ENCODE assay signal across 21 mouse cellular contexts in genomic region chr11:62086648-62087047, GRCm38 (mm10).
DNase-seq lines count a peak whose midpoint lies in the region; ATAC-seq and TF ChIP-seq lines count a peak whose summit lies in the region.
"Had no signal": no experiment of that assay in that cellular context is flagged by ENCODE, and none has a peak within 500 bp of the region (broad histone marks: within the 10 kb centered on the region; RNA-seq: fewer than 3 reads in every experiment).

No protein-coding gene starts in this region.

- TF ChIP-seq POLR2A in cerebellum, adult 2 months (IDR thresholded peaks at IDR 0.05; ENCODE audit: borderline replicate concordance, insufficient read depth, low read length), result no peak

- no peak for ATAC-seq in heart, embryonic 12.5 days (ENCODE audit: insufficient number of reproducible peaks, low FRiP score)
- ATAC-seq in intestine, embryonic 14.5 days (replicated peaks; ENCODE audit: low FRiP score, low TSS enrichment, low read depth), result no peak
- no peak for ATAC-seq in intestine, embryonic 15.5 days
- ATAC-seq in midbrain, embryonic 11.5 days (ENCODE audit: low FRiP score), result no peak
- ATAC-seq in midbrain, embryonic 14.5 days (ENCODE audit: low FRiP score, low TSS enrichment), result no peak
- ATAC-seq in frontal cortex, adult (ENCODE audit: low TSS enrichment), result no peak
- ATAC-seq: activated CD4-positive, CD25-positive, alpha-beta regulatory T cell, adult 4 months; CD4-positive, CD25-positive, alpha-beta regulatory T cell, adult 4 months; forebrain, embryonic 15.5 days; intestine, postnatal 0 days; Patski had no signal

- no peaks in the 10 kb centered on the region for H3K36me3 ChIP-seq in heart, embryonic 10.5 days
- H3K36me3 ChIP-seq in heart, embryonic 12.5 days, result no peaks in the 10 kb centered on the region
- H3K36me3 ChIP-seq in intestine, embryonic 14.5 days (ENCODE audit: control insufficient read depth, insufficient read depth, low read length), result no peaks in the 10 kb centered on the region
- no peaks in the 10 kb centered on the region for H3K36me3 ChIP-seq in intestine, embryonic 15.5 days
- H3K36me3 ChIP-seq in midbrain, embryonic 11.5 days (ENCODE audit: control insufficient read depth, insufficient read depth, low read length), result no peaks in the 10 kb centered on the region
- H3K36me3 ChIP-seq in midbrain, embryonic 14.5 days (ENCODE audit: control insufficient read depth, insufficient read depth, low read length), result no peaks in the 10 kb centered on the region
- H3K36me3 ChIP-seq: embryonic facial prominence, embryonic 10.5 days; forebrain, embryonic 15.5 days had no signal

- H3K27ac ChIP-seq in heart, embryonic 10.5 days, result peak overlapping the region; percentile 47; the same call in 1 of the 2 replicates
- no peak overlapping the region; the same call in 1 of the 2 replicates for H3K27ac ChIP-seq in heart, embryonic 12.5 days (ENCODE audit: poor library complexity, severe bottlenecking)
- peak overlapping the region; percentile 17; the same call in 1 of the 2 replicates for H3K27ac ChIP-seq in intestine, embryonic 14.5 days (ENCODE audit: low read depth)
- no peak overlapping the region for H3K27ac ChIP-seq in intestine, embryonic 15.5 days
- H3K27ac ChIP-seq in midbrain, embryonic 11.5 days (ENCODE audit: low read depth, low read length), result no peak overlapping the region
- H3K27ac ChIP-seq in midbrain, embryonic 14.5 days (replicated peaks; ENCODE audit: low read depth, low read length), result no peak overlapping the region
- H3K27ac ChIP-seq in cerebellum, adult 2 months (ENCODE audit: insufficient read depth, low read length), result no peak overlapping the region
- H3K27ac ChIP-seq: embryonic facial prominence, embryonic 10.5 days; forebrain, embryonic 15.5 days; heart, adult 2 months; hindbrain, embryonic 14.5 days had no signal

- H3K4me1 ChIP-seq in heart, embryonic 10.5 days, result peaks cover 16% of the 10 kb centered on the region; the same call in 1 of the 2 replicates
- H3K4me1 ChIP-seq in heart, embryonic 12.5 days (replicated peaks), result peaks cover 21% of the 10 kb centered on the region
- H3K4me1 ChIP-seq in intestine, embryonic 14.5 days (replicated peaks; ENCODE audit: control insufficient read depth, insufficient read depth, low read length), result peaks cover 5% of the 10 kb centered on the region
- no peaks in the 10 kb centered on the region for H3K4me1 ChIP-seq in intestine, embryonic 15.5 days (replicated peaks)
- no peaks in the 10 kb centered on the region for H3K4me1 ChIP-seq in midbrain, embryonic 11.5 days (ENCODE audit: control insufficient read depth, insufficient read depth, low read length)
- no peaks in the 10 kb centered on the region for H3K4me1 ChIP-seq in midbrain, embryonic 14.5 days (ENCODE audit: control insufficient read depth, insufficient read depth, low read length)
- H3K4me1 ChIP-seq in cerebellum, adult 2 months (ENCODE audit: control insufficient read depth, insufficient read depth, low read length), result no peaks in the 10 kb centered on the region; the same call in 1 of the 2 replicates
- H3K4me1 ChIP-seq: forebrain, embryonic 15.5 days had no signal

- no peaks in the 10 kb centered on the region for H3K9me3 ChIP-seq in heart, embryonic 10.5 days
- no peaks in the 10 kb centered on the region for H3K9me3 ChIP-seq in heart, embryonic 12.5 days (replicated peaks)
- H3K9me3 ChIP-seq in intestine, embryonic 14.5 days (ENCODE audit: control insufficient read depth, low read length), result no peaks in the 10 kb centered on the region
- H3K9me3 ChIP-seq in intestine, embryonic 15.5 days, result no peaks in the 10 kb centered on the region
- no peaks in the 10 kb centered on the region for H3K9me3 ChIP-seq in midbrain, embryonic 11.5 days (ENCODE audit: control insufficient read depth, low read length)
- no peaks in the 10 kb centered on the region for H3K9me3 ChIP-seq in midbrain, embryonic 14.5 days (ENCODE audit: control insufficient read depth, low read length)
- H3K9me3 ChIP-seq: embryonic facial prominence, embryonic 10.5 days; forebrain, embryonic 15.5 days had no signal

- 61% methylated on average over 2 of the region's 2 CpGs for WGBS in heart, embryonic 10.5 days
- 59% methylated on average over 2 of the region's 2 CpGs for WGBS in heart, embryonic 12.5 days
- 81% methylated on average over 2 of the region's 2 CpGs for WGBS in intestine, embryonic 14.5 days
- WGBS in intestine, embryonic 15.5 days, result 88% methylated on average over 2 of the region's 2 CpGs
- 89% methylated on average over 2 of the region's 2 CpGs for WGBS in midbrain, embryonic 11.5 days
- 92% methylated on average over 2 of the region's 2 CpGs for WGBS in midbrain, embryonic 14.5 days
- 93% methylated on average over 2 of the region's 2 CpGs for WGBS in cerebellum, adult 2 months

- H3K4me3 ChIP-seq in heart, embryonic 10.5 days, result no peak overlapping the region
- H3K4me3 ChIP-seq in heart, embryonic 12.5 days, result no peak overlapping the region
- no peak overlapping the region for H3K4me3 ChIP-seq in intestine, embryonic 14.5 days (ENCODE audit: low read depth, low read length)
- H3K4me3 ChIP-seq in intestine, embryonic 15.5 days (replicated peaks), result no peak overlapping the region
- H3K4me3 ChIP-seq in midbrain, embryonic 11.5 days (ENCODE audit: low read depth, low read length), result no peak overlapping the region
- no peak overlapping the region for H3K4me3 ChIP-seq in midbrain, embryonic 14.5 days (replicated peaks; ENCODE audit: low read depth, low read length)
- H3K4me3 ChIP-seq in cerebellum, adult 2 months (replicated peaks; ENCODE audit: insufficient read depth, low read depth, low read length), result no peak overlapping the region
- H3K4me3 ChIP-seq: embryonic facial prominence, embryonic 10.5 days; forebrain, embryonic 15.5 days; heart, adult 2 months had no signal

- no peak for DNase-seq in heart, embryonic 10.5 days (ENCODE audit: low spot score)
- no peak for DNase-seq in intestine, embryonic 14.5 days (ENCODE audit: low spot score)
- peak; percentile 51 for DNase-seq in midbrain, embryonic 11.5 days (ENCODE audit: low spot score, missing footprints)
- no peak for DNase-seq in midbrain, embryonic 14.5 days
- no peak for DNase-seq in cerebellum, adult 2 months
- DNase-seq: adrenal gland, postnatal 14 days; B cell, adult 2 months; cerebellum, adult 18-20 months; cerebellum, postnatal 10 days; gastrocnemius, postnatal 14 days; heart, adult 2 months had no signal

- TF ChIP-seq CTCF in cerebellum, adult 2 months (IDR thresholded peaks at IDR 0.05; ENCODE audit: borderline replicate concordance, insufficient read depth, low read depth, low read length), result no peak

- no peak overlapping the region for H3K9ac ChIP-seq in heart, embryonic 12.5 days
- no peak overlapping the region for H3K9ac ChIP-seq in intestine, embryonic 14.5 days (ENCODE audit: low read length)
- H3K9ac ChIP-seq in intestine, embryonic 15.5 days, result no peak overlapping the region
- H3K9ac ChIP-seq in midbrain, embryonic 11.5 days (ENCODE audit: low read length), result no peak overlapping the region
- no peak overlapping the region for H3K9ac ChIP-seq in midbrain, embryonic 14.5 days (replicated peaks; ENCODE audit: low read length)
- H3K9ac ChIP-seq: forebrain, embryonic 15.5 days; hindbrain, embryonic 14.5 days had no signal

- H3K4me2 ChIP-seq in heart, embryonic 12.5 days, result no peak overlapping the region
- H3K4me2 ChIP-seq in intestine, embryonic 14.5 days (ENCODE audit: low read length), result no peak overlapping the region
- H3K4me2 ChIP-seq in intestine, embryonic 15.5 days (replicated peaks), result no peak overlapping the region
- H3K4me2 ChIP-seq in midbrain, embryonic 11.5 days, result no peak overlapping the region
- no peak overlapping the region for H3K4me2 ChIP-seq in midbrain, embryonic 14.5 days (ENCODE audit: low read length)
- H3K4me2 ChIP-seq: forebrain, embryonic 15.5 days; hindbrain, embryonic 14.5 days had no signal

- no peaks in the 10 kb centered on the region for H3K27me3 ChIP-seq in heart, embryonic 10.5 days (ENCODE audit: insufficient read depth, poor library complexity, severe bottlenecking)
- H3K27me3 ChIP-seq in heart, embryonic 12.5 days (replicated peaks), result no peaks in the 10 kb centered on the region
- H3K27me3 ChIP-seq in intestine, embryonic 14.5 days (replicated peaks; ENCODE audit: control insufficient read depth, insufficient read depth, low read length), result no peaks in the 10 kb centered on the region
- H3K27me3 ChIP-seq in intestine, embryonic 15.5 days (replicated peaks), result no peaks in the 10 kb centered on the region
- H3K27me3 ChIP-seq in midbrain, embryonic 11.5 days (ENCODE audit: control insufficient read depth, insufficient read depth, low read length), result no peaks in the 10 kb centered on the region
- H3K27me3 ChIP-seq in midbrain, embryonic 14.5 days (ENCODE audit: control insufficient read depth, insufficient read depth, low read length), result no peaks in the 10 kb centered on the region
- no peaks in the 10 kb centered on the region for H3K27me3 ChIP-seq in cerebellum, adult 2 months (ENCODE audit: control insufficient read depth, insufficient read depth, low read length)
- H3K27me3 ChIP-seq: forebrain, embryonic 15.5 days; Patski had no signal

Comparison
In these comparisons a context has a peak if more than half of its experiments do, and no peak if none do; other contexts are left out.
1. H3K27ac ChIP-seq: peak in heart, embryonic 10.5 days (single experiment) and intestine, embryonic 14.5 days (single experiment); none in heart, embryonic 12.5 days (single experiment), intestine, embryonic 15.5 days (single experiment), midbrain, embryonic 11.5 days (single experiment), midbrain, embryonic 14.5 days (single experiment) and cerebellum, adult 2 months (single experiment).